Mouse (Mus musculus): ENCODE results near the gene Slc46a1.

Gene Slc46a1

DNA sequence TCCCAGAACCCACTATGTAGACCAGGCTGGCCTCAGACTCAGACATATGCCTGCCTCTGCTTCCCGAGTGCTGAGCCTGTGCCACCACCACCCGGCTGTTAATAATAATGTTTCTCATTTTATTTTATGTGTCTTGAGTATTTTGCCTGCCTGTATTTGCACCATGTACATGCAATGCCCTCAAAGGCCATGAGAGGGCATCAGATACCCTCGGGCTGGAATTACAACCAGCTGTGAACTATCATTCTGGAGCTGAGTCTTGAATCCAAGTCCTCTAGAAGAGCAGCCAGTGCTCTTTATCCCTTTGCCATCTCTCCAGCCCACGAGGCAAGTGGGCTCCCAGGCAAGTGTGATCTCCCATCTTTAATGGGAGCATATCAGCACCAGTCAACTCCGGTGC lies 10.2 kb upstream of the Slc46a1 start:
- DNase-seq (ENCODE audit: low spot score): no peak

DNA sequence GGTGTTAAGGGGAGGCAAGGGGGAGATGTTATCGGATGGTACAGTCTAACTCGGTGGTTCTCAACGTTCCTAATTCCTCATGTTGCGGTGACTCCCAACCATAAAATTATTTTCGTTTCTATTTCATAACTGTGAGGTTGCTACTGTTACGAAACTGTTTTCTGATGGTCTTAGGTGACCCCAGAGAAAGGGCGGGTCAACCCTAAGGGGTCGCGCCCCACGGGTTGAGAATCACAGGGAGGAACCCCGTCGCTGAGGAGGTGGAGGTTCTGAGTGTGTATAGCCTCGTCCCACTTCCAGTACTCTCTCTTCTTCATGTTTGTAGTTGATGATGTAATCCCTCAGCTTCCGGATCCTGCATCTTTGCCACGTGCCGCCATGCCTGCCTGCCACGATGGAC lies 6.8 kb upstream of the Slc46a1 start:
- no peak for DNase-seq (ENCODE audit: low spot score)

DNA sequence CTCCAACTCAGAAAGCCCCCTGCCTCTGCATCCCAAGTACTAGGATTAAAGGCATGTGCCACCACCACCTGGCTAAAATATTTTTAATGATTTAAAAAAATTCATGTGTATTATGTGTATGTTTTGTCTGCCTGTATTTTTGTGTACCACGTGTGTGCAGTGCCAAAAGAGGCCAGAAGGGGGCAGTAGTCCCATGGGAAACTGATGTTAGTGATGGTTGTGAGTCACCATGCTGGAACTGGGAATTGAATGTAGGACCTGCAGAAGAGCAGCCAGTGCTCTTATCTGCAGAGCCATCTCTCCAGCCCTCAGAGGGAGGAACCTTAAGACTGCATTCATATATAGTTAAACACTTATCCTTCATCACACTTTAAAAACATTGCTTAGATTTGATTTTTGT lies 3.6 kb upstream of the Slc46a1 start:
- no peak for DNase-seq (ENCODE audit: low spot score)

DNA sequence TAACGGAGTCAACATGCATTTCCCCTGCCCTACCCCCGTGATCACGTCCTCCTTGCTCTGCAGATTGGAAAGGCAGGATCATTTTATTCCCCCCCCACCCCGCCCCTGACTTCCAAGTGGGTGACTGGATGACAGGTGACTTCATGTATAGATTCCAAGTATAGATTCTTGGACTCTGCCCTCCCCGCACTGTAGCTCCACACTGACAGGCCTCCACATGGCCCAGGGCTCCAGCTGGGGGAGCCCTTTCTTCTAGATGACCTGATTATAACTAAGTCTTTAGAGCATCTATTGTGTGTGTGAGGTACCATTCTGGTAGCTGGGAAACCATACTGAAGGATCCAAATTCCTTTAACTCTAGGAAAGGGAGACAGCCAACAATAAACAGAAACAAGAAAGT lies 2.8 kb upstream of the Slc46a1 start:
- DNase-seq (ENCODE audit: low spot score): no peak

GRCm38 (mm10) chr11:78463286-78464036 lies 2.0 kb upstream of the Slc46a1 start:
- DNase-seq (ENCODE audit: low spot score): no peak

GRCm38 (mm10) chr11:78465116-78465515 lies 381 bp upstream of the Slc46a1 start:
- DNase-seq (ENCODE audit: low spot score): no peak

- DNase-seq (ENCODE audit: low spot score): no peak
Observed at GRCm38 (mm10) chr11:78466242-78466912, 880 bp downstream of the Slc46a1 start.

DNA sequence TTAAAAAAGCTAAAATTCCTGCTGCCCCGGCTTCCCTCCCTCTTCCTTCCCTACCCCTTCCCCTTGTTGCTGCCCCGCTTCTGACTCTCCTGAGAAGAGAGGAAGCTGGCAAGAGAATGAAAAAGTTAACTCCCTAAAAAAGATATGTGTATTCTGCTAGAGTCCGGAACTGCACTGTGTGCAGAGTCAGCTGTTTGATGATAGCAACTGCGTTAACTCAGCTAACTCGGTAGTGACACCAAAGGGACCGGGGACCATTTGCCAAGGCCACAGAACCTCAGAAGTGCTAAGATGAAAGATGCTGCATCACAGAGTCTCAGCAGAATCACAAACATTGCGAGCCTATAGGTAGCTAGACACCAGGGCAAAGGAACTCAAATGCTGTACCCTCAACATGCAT lies 2.0 kb downstream of the Slc46a1 start:
- no peak for DNase-seq (ENCODE audit: low spot score)

DNA sequence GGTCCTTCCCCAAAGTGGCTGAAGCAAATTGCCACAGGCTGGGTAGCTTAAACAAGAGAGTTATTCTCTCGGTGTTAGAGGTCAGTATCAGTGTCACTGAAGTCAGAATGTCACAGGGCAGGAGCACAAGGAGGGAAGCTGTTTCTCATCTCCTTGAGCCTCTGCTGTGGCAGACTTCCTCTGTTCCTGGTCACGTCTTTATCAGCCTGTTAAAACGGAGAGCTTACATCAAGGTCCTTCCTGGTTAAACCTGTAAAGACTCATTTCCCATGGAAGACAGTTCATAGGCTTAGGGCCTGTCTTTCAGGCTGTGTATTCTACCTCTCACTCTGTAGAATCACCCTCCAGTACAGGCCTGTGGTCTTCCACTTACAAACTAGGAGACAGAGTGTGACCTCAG lies 2.4 kb downstream of the Slc46a1 start:
- no peak for DNase-seq (ENCODE audit: low spot score)

DNA sequence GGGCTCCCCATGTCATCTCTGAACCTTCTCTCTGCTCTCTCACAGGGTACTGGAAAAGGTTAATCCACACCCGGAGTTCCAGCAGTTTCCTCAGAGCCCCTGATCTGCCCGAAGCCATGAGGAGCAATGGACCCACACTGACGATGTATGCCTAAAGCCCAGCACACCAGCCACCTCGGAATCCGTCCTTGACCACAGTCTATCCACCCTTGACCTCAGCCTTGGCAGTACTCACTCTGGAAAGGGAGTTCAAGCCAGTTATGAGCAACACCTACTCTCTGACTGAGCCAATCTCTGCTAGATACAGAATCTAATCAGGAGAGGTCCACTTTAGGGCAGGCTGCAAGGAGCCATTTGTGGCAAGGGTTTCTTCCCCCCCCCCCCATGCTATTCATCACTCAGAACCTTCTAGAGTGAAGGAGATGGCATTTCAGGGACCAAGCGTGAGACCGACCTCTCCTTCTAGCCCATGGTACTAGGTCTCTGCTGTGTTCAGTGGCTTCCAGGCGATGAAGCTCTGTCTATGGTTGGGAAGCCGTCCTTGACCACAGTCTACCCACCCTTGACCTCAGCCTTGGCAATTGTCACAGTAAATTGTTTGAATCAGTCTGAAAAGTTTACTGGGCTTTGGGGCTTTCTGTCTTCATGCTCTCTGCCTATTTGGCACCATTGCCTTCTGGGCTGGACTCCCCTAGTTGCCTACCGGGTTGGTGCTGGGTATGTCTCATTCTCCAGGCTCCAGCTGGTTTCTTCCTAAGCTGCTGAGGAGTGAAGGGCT lies 6.0 kb downstream of the Slc46a1 start:
- no peak for DNase-seq (ENCODE audit: low spot score)

DNA sequence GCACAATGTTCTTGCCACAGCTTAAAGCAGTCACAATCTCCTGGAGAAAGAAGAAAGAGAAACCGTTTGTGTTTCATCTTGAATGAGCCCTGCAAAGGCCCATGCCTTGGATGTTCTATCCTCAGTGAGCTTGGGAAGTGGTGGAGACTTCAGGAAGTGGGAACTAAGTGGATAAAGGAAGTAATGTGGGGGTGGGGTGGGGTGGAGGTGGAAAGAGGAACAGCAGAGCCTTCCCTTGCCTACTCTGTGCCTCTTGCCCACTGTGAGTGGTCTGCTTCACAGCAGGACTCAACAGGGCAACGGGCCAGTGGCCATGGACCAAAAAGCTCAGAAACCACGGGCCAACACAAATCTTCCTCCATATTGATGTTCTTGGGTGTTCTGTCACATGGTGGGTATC lies 9.8 kb downstream of the Slc46a1 start:
- no peak for DNase-seq (ENCODE audit: low spot score)

DNA sequence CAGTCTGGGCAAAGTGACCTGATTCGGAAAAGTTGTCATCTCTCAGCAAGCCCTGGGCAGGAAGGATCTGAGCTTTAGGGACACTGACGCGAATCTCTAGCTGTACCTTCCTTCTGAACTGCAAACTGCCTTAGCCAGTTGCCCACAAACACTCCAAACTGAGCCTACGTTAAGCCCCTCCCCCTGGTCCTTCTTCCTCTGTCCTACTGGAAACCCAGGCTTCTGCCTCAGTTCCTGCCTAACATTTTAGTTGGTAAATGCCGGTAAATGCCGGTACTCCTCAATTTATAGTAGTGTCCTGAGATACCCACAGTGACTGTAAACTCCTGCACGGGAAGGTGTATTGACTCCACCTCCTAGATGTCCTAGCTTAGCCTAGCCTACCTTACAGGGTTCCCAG lies 18.1 kb downstream of the Slc46a1 start:
- DNase-seq (ENCODE audit: low spot score): no peak

DNA sequence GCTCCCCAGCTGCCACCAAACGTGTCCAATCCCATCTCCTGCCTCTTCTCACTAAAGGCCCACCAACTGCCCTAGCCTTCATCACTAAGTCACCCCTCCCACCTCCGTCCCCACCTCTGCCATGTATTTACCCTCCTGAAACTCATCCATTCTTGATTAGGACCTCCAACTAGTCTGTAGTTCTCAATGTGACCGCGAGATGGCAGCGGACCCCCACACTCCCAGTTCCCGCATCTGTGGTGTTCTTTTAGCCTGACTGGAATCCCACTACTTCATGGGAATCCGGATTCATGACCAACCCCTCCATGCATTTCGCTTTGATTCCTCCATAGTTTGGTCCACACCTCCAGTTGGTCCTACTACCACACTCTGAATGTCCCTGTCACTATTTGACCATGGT lies 22.7 kb downstream of the Slc46a1 start:
- DNase-seq (ENCODE audit: low spot score): no peak

GRCm38 (mm10) chr11:78490781-78491241 lies 25.3 kb downstream of the Slc46a1 start:
- peak; percentile 42 for DNase-seq (ENCODE audit: low spot score)

DNA sequence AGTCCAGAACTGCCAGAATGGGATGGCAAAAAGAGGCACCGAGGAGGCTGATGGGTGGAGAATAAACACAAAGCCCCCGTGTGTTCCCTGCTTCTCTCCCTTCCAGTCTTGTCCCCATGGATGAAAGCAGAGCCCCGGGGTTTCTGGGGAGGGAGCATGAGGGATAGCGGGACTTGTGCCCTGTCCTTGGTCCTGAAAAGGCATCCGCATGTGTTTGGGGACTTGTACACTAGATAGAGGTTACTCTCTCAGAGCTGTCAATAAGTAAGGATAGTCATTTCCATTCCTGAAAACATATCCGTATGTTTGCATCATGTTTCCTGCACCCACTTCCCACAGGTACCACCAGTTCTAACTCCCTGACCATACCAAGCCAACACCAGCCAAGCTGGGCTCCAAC lies 30.4 kb downstream of the Slc46a1 start:
- DNase-seq (ENCODE audit: low spot score): no peak

DNA sequence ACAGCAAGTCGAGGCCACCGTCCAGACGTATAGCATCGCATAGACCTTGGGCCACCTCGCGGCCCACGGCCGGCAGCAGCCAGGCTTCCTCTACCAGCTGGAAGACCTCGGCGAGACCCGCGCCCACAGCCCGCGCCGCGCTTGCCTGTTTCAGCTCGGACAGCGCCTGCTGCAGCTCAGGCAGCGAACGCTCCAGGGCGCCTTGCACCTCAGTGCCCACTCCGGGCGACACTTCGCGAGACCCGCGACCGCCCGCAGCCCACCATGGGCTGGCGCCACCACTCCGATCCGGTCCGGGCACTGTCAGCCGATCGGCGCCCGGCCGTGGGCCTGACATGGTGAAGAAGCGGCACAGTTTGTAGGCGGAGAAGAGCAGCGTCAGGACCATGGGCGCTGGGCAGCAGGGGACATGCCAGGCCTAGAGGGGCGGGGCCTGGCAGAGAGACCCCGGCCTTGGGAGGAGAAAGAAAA lies 31.6 kb downstream of the Slc46a1 start:
- DNase-seq (ENCODE audit: low spot score): no peak

DNA sequence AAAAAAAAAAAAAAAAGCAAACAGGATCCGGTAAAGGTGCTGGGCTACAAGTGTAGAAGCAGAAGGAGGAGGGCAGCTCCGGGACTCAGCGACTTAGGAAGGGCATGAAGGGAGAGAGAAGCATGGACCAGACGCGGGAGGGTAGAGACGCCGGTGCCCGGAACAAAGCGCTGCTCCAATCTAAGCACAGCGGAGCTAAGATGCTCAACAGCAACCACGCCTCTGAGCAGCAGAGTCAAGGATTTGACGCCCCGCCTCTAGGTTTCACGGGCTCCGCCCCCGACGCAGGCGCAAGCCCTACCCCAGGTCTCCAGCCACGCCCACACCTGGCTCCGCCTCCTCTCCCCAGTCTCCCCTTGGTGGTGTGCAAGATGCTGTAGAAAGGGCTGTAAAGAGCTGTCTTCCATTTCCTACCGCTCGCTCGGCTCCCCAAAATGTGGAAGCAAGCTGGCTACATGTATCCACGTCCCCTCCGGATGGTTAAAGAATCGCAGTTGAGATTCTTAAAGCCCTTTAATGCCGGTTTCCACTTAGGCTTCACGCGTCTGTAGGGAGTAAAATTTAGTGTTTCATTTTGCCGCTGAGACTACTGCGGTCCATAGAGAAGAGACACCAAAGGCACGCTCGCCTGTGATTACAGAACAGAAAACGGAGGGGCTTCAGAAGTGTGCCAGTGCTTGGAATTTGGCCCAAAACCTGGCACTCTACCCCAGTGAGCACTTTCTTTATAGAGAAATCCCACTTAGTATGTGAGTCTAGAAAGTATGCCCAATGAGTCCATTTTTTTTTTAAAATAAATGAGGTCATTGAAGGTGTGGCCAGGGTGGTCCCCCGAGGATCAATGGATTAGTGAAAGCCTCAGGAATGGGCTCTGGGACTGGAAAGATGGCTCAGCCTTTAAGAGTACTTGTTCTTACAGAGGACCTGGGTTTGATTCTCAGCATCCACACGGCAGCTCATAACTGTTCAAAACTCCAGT lies 32.3 kb downstream of the Slc46a1 start, which contains the start of gene Sarm1:
Sarm1 (minus strand) TSS at position 211 of the 979 bp plus-strand sequence.
- peak; percentile 83 for DNase-seq (ENCODE audit: low spot score)

- DNase-seq (ENCODE audit: low spot score): no peak
Observed at GRCm38 (mm10) chr11:78499004-78499403, 33.5 kb downstream of the Slc46a1 start, which contains the start of gene Vtn. TSS of gene Vtn (plus strand) at chr11:78499091.

GRCm38 (mm10) chr11:78499543-78499942 lies 34.0 kb downstream of the Slc46a1 start:
- DNase-seq (ENCODE audit: low spot score): no peak

- DNase-seq (ENCODE audit: low spot score): no peak
Observed at GRCm38 (mm10) chr11:78500623-78501202, 35.2 kb downstream of the Slc46a1 start.

DNA sequence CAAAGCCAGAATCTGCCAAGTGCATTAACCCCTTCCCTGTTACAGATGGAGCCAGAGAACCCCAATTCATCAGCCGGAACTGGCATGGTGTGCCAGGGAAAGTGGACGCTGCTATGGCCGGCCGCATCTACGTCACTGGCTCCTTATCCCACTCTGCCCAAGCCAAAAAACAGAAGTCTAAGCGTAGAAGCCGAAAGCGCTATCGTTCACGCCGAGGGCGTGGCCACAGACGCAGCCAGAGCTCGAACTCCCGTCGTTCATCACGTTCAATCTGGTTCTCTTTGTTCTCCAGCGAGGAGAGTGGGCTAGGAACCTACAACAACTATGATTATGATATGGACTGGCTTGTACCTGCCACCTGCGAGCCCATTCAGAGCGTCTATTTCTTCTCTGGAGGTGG lies 36.0 kb downstream of the Slc46a1 start:
- DNase-seq (ENCODE audit: low spot score): no peak
